Mouse (Mus musculus): ENCODE results near the gene Calcrl.

Calcrl gene

DNA sequence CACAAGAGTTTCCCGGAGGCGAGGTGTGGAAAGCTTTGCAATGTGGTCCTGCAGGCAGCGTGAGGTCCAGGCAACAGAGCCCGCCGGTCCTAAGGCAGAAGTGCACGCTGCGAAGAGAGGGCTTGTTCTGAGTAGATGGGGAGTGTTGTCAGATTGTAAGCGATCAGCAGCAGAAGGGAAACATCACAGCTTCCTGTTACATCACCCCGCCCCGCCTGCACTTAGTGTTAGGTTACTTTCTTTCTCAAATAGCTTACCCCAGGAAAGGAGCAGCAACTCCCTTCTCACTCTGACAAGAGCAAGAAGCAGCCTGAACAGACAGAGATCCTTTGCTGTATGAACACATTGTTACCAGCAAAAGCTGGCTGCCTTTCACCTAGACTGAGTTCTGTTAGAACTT is at the start of gene Calcrl:
TSS of gene Calcrl (minus strand) at position 274 of the 400 bp plus-strand sequence.
- peak; percentile 76 to 81 for DNase-seq (ENCODE audit: low spot score in 2 of 2)

DNA sequence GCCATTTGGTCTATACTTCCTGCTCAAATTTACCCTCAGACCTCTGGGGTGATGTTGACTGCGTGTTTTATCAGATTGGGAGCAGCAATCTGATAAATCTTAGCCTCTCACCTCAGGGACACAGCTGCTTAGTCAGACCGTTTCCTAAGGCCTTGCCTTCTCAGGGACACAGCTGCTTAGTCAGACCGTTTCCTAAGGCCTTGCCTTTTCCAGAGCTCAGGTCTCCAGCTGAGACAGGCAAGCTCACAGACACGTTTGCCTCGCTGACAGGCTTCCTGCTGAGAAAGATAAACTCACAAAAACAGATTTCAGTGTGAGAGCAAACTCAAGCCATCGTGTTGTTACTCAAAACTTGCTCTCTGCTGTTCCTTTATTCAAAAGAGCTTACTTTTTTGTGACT is 49.4 kb upstream of the Calcrl start:
- no peak for DNase-seq (ENCODE audit: low spot score in 2 of 2)

DNA sequence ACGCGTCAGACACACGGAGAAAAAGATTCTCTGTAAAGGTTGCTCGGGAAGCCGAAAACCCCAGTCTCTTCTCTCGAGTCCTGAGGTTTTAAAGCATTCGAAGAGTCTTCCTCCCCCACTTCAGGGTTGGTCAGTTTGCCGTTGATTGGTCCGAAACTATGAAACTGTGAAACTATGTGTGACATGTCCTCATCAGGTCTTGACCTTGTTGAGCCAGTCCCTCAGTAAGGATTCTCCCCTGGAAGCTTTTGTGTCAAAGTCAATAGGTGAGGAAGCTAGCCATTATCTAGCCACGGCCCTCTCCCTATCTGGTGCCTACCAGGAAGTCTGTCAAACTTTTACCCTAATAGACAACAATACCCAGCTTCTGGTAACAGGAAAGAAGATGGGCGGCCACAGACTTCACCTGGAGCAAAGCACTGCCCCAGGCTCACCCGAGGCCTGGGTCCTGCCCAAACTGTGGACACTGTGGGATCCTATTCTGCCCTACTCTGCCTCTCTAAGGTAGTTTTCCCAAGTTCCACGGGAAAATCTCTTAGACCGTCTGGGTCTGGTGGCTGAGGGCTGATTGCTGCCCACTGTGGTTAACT is 48.8 kb upstream of the Calcrl start:
- no peak for DNase-seq (ENCODE audit: low spot score in 2 of 2)

DNA sequence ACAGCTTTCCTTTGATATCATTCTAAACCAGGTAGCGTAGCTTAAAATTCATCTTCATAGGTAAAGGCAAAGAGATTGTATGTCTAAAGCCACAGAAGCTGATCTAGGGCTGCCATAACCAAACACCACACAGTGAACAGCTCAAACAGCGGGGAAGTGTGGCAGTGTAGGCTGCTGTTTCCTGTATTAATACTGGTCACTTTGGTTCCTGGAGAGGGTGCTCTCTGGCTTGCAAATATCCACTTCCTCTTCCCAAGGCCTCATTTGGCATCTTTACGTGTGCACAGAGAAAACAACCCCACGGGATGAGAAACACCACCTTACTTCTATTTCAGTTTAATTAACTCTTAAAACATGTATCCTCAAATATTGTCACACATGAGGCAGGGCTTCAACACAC is 42.2 kb upstream of the Calcrl start:
- no peak for DNase-seq (ENCODE audit: low spot score in 2 of 2)

DNA sequence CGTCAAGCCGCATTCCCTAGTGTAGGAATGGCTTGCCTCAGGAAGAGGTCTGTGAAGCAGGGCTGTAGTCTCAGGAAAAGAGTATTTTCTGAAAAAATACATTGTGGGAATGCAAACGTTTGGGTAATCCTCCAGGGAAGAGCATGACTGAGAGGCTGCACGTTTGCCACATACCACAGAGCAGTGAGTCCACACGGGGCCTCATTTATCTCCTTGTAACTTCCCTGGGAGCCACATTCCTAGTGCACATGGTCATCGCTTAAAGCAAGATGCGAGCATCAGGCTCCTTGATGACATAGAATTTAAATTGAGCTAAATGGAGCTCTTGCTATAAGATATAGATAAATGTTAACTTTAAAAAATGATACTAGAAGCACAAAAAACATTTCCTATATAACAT is 39.7 kb upstream of the Calcrl start:
- no peak for DNase-seq (ENCODE audit: low spot score in 2 of 2)

DNA sequence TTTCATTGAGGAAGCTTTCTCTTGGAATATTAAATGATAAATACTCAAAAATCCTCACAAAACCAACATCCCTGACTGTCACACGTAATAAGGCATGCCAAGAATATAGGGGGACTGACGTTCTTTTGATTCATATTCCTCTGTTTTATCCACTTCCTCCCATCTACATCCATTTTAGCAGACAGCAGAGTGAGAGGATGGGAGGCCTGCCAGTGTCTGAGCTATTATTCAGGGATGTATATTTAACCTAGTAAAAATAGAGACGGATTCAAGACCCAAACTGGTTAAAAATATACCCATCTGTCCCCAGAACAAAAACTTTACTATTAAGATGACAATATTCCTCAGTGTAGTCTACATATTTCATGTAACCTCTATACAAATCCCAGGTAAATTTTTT is 37.2 kb upstream of the Calcrl start:
- no peak for DNase-seq (ENCODE audit: low spot score in 2 of 2)

DNA sequence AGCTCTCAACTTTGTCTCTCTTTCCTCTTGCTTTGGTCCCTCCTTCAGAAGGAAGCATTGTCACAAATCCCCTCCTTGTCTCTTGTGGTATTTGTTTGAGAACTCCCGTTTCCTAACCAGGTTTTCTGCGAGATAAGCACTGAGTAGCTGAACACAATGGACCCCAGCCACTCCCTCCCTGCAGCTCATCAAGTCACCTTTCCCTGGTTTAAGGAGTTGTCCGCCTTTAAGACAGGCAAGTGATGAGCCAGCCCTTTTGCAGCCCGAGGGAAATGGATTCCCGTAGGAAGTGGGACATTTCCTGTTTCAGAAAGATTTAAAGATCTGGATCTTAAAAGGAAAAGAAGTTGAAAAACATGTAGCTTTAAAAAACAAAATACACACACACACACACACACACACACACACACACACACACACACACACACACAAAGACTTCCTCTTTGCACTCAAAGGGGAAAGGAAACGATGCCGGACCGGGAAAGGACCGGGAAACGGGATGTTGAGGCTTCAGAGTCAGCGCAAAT is 34.5 kb upstream of the Calcrl start:
- no peak for DNase-seq (ENCODE audit: low spot score in 2 of 2)

DNA sequence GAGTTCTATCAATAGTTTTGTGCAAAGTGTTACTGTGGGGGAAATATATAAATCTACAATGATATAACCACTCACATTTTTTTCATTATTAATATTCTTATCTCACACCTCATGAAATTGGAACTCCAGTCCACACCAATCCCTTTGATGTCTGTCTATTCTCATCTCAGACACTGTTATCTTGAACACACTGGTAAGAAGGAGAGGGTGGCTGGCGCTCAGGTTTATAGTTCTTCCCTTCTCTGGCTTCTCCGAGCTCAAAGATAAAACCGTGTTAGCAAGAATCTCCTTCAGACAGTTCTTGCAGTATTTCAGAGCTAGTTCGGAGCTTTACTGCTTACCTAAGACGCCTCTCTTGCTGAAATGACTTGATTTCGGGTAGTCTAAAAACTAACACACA is 32.0 kb upstream of the Calcrl start:
- DNase-seq (ENCODE audit: low spot score in 2 of 2), result no peak

DNA sequence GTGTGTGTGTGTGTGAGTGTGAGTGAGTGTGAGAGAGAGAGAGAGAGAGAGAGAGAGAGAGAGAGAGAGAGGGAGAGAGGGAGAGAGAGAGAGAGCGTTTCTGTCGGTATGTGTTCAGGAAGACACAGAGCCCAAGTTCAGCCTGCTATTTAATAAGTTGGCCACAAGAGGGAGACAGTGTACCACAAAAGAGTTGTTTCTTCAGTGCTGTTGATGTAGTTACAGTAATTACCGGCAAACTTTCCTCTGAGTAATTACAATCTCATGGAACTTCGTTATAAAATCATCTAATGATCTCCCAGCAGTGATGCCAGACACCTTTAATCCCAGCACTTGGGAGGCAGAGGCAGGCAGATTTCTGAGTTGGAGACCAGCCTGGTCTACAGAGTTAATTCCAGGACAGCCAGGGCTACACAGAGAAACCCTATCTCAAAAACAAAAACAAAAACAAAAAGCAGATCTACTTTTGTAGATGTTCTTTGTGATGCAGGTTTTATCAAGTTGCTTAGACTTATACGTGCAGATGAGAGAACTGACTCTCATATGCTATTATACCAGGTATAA is 30.1 kb upstream of the Calcrl start:
- peak; percentile 24 to 75 for DNase-seq (ENCODE audit: low spot score in 2 of 2)

DNA sequence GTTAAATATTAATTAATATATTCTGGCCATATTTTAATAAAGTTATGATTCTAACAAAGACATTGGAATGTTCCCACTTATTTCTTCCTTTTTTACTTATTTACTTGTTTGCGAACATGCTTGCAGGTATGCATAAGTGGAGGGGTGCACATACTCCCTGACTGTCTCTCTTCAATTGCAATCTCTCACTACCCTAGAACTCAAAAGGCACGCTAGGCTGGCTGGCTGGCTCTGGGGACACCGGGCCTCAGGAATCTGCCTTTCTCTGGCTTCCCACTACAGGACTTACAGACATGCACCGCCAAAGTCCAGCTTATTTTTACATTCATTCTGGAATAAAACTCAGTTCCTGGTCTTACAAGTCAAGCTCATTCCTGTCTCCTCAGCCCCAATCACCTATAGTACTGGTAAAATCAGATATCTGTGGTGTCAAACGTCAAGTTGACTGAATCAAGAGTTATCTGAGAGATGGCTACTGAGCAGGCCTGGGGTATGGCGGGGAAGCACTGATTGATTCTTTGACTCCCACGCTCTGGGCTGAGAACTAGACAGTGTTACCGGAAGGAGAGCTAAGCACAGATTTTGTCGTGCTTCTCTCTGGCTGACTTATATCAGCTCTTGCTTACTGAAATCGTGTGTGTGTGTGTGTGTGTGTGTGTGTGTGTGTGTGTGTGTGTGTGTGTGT is 29.5 kb upstream of the Calcrl start:
- DNase-seq (ENCODE audit: low spot score in 2 of 2), result no peak

DNA sequence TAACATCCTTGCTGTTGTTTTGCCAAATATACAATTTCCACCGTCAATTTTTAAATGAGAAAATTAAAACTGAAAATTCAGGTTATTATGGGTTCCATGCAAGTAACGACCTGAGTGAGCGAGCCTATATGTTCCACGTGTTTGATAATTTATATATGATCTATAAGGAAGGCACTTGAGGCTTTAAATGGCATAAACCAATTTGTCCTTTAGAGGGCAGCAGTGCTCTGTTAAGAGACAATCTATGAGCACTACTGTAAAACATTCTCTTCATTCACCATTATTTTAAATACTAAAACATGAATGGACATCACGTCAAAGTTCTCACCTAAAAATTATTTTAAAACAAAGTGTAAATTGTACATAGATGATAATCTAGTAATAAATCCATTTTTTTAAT is 28.8 kb upstream of the Calcrl start:
- peak in 1 of 2 experiments; percentile 52 for DNase-seq (ENCODE audit: low spot score in 2 of 2)

DNA sequence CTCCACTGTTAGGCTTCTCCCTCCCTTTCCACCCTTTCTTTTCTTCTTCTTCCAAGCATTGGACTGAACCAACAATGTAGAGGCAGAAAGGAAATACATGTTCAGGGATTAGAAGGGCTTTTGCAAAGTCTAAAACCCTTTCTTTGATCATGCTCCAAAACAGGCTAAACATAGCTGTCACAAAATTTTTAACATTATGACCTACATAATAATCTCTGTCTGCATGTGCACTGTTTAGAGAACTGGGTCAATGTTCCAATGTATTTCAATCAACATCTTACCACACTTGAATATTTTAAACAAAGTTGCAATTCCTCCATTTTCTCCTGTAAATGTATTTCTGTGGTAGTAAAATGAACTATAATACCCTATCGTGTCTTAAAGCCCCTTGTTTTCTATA is 20.3 kb upstream of the Calcrl start:
- DNase-seq (ENCODE audit: low spot score in 2 of 2), result no peak

DNA sequence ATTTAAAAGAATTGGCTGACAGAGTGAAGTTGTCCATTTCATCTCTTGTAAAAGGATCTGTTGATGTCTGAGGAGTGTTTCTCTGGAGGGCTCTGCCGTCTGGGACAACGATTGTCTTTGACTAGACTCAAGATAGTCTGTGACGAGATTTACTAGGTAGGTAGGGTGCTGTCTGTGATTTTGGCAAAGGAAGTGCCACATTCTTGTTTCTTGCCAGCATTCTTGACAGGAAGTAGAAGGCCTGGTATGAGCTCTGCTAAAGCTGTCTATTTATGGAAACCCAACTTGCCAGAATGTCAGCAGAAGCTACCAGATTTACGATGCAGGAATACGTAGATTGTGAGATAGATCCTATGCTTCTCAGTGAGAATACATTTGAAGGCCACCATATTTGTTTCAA is 16.7 kb upstream of the Calcrl start:
- DNase-seq (ENCODE audit: low spot score in 2 of 2), result no peak

DNA sequence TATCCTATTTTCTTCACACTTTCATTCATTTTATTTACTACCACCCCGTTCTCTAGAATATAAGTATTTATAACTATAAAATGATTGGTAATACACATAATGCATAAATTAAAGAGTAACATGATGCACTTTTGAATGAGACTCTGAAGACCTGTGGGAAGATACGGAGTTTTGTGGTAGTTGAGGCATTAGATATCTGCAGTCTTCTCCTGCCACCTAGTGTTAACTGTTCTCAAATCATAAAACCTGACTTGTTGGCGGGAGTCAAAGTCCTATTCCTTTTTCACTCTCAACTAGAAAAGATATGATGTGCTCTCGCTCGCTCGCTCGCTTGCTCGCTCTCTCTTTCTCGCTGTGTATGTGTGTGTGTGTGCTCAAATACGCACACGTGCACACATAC is 4.5 kb upstream of the Calcrl start:
- peak; percentile 20 to 64 for DNase-seq (ENCODE audit: low spot score in 2 of 2)

DNA sequence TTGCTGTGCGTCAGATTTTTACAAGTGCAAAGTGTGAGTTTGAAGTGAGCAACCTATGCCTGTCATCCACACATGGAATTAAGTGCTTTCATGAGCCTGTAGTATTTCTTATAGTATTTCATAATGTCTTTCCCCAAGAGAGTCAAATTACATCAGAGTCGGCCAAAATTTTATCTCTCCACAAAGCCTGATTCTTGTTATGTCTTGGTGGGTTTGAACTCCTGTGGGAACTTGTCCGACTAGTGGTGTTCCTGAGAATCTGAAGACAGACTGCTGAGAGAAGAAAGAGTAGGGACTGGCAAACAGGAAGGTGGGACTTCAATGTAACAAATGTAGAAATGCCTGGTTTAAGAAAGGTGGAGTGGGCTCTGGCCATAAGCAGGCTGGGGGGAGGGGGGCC is 3.6 kb upstream of the Calcrl start:
- DNase-seq (ENCODE audit: low spot score in 2 of 2), result no peak

DNA sequence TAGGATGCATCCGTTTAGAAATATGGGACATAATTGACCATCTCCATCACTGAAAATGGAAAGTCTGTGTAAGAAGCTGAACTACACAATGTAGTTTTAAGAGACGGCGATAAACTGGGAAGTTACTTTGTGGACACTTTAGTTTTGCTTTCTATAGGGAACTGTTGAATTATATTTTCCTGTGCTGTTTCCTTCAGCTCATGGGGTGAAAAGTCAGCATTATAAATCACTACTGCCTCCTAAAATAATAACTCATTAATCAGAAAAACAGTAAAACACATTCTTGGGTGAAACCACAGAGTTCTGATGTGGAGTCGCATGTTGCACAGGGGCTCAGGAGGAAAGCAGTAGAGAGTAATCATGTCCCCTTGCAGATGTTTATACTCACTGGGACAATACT is 1.3 kb upstream of the Calcrl start:
- no peak for DNase-seq (ENCODE audit: low spot score in 2 of 2)

DNA sequence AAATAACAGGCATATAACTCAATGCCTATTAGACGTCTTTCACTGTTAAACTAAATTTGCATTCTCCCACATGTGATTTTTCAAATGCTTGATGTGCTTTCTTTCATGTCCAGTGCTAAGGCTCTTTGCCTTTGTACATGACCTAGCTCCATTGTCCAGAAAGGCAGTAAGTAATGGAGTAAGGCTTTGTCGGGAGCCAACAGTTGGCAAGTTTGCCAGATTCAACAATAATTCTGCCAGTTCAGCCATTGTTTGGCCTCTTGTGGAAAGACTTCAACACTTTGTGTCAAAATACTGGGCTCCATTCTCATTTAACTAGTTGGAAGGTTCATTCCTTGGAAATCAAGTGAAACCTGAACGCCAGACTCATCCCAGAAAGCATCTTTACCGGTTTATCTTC is 8.7 kb downstream of the Calcrl start:
- no peak for DNase-seq (ENCODE audit: low spot score in 2 of 2)

DNA sequence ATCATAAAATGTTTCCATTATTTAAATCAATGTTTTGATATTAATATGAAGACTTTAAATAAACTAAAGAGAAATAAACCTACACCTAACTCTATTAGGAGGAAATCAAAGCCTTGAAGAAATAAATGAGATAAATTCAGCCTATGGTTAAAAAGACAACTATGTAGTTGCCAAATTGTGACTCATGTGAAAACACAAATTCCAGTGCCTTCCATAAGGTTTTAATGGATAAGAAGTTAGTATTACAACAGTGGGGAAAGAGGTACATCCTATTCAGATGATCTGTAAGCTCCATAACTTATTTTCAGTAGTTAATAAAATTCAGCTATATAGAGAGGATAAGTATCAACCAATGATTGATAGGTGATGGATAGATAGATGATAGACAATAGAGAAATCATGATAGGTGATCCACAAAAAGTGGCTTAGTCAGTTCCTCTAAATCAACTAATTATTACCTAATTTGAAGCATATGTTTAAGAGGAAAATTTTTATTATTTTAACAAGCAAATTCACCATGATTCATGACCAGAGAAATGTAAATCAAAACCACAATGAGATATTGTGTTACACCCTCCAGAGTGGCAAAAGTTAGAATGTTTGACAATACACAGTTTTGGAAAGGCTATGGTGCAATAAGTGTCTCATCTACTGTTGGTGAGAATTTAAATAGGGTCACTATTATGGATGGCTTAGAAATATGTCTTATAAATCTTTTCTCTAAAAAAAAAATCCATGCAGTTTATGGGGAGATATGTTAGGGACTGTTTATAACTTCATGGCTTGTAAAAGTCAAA is 15.2 kb downstream of the Calcrl start:
- DNase-seq (ENCODE audit: low spot score in 2 of 2), result no peak

DNA sequence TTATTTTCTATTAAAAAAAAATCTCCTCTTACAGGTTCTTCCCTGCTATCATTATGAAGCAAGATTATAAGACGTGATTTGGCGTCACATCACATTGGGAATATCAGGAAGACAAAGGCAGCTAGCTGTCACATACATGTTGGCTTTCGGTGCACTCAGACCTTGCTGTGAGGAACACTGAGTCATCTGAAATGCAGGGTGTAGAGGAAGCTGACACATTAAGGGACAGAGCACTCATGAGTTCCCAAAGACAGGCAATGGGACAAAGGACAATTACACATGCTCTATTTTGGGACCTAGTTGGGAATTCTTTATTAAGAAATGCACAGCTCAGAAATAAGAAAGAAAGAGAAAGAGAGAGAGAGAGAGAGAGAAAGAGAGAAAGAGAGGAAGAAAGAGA is 20.4 kb downstream of the Calcrl start:
- no peak for DNase-seq (ENCODE audit: low spot score in 2 of 2)

DNA sequence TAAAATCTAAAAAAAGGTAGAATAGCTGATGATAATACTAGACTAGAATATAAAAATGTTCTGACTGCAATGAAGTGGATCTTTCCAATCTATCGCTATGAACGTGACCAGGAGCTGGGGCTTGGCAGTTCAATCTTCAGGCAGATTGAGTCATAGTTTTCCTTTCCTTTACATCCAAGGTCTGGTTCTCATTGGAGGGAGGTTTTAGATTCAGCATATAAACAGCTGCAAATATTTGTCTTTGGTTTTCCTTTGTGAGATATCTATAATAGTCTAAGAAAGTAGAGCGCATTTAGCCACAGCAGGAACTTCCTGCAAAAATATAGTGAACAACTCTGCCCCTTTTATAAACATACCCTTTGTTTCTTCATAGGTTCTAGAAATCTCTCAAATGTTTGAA is 22.5 kb downstream of the Calcrl start:
- DNase-seq (ENCODE audit: low spot score in 2 of 2), result no peak

DNA sequence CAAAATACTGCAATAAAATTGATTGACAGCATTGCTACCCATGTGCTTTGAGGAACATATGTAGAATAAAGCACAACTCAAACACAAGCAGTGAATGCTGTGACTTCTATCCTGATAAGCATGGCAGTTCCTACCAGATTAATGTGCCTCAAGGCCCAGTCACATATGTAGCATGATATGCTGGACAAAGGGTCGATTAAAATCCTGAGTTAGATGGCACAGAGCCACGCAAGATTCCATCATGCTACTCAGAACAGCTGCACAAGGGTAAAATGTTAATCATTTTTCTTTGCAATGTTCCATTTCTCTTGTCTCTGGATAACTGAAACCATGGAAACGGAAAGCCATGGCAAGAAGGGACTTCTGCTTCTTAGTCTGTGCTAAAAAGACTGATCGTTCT is 28.7 kb downstream of the Calcrl start:
- DNase-seq (ENCODE audit: low spot score in 2 of 2), result no peak

DNA sequence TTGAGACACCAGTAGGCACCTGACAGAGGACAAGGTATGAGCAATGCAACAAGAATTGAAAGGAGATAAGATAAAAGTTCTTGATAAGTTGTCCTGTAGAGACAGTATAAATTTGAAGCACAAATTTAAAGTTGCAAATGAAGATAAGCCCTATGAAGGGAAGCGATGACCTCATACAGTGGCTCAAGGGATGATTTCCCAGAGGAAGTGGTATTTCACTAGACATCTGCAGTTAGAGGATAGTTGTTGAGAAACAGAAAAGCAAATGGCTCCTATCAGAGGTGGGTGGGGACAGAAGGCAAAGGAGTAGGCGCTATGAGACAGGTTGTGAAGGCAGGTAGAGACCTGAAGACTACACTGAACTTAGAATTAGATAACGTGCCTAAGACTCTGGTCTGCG is 32.0 kb downstream of the Calcrl start:
- no peak for DNase-seq (ENCODE audit: low spot score in 2 of 2)

DNA sequence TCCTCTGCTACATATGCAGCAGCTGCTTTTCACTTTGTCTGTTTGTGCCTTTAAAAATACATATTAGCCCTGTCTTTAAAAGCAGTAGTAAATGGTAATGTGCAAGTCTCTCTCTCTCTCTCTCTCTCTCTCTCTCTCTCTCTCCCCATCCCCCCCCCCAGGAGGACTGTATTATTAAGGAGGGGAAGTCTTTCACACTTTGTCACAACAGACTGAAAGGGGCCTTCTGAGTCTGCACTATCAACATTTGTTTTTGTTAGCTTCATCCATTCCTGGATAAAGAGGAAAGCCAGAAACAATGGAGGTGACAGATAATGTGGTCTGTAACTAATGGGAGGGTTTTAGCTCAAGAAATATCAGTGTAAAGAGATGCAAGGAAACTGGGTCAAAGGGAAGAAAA is 36.1 kb downstream of the Calcrl start:
- DNase-seq (ENCODE audit: low spot score in 2 of 2), result no peak
